Mouse (Mus musculus): ENCODE results near the gene Ppp1r18. TPM values are rescaled to one million over a fixed set of nuclear protein-coding genes. Genes with fewer than 3 reads are reported as not detected.

Ppp1r18 gene
- 29.5 and 38.9 TPM in 2 replicates for total RNA-seq (2014; rRNA removed)
- polyA plus RNA-seq (2015; fragmentation: Nextera tagmentation; extraction: Ambion mirVana), result 22.3 and 23.3 TPM in 2 replicates

- WGBS, result under 1% methylated on average over 43 of the region's 48 CpGs
- peaks cover 29% of the 10 kb centered on the region for H3K4me1 ChIP-seq (ENCODE audit: insufficient read depth)
Observed at GRCm38 (mm10) chr17:35865481-35866280, at the start of gene Ppp1r18. Ppp1r18 (plus strand) TSS chr17:35865593.

DNA sequence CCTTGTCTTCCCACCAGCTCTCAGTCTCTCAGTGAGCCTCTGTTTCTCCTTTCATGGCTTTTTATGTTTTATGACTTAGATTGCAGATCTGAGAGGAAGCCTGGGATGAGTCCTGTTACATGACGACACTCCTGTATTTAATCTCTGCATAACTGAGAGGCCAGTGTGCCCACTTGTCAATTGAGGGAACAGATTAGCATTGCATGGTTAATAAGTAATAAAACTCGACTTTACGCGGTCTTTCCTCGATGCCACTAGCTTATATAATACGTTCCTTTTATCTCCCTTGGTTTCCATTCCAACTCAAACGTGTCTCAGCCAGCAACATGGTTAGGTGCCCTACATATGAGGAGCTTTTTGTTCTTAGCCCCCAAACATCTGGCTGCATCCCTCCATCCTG is 49.6 kb upstream of the Ppp1r18 start:
- no peaks in the 10 kb centered on the region for H3K36me3 ChIP-seq (ENCODE audit: insufficient read depth)
- 71% methylated on average over 7 of the region's 7 CpGs for WGBS
- no peak for DNase-seq

More at GRCm38 (mm10) chr17:35865481-35866280, at the start of gene Ppp1r18:
- peak; percentile 36 for ATAC-seq
- TF ChIP-seq CTCF (IDR thresholded peaks at IDR 0.05; ENCODE audit: low read depth), result no peak
- no peaks in the 10 kb centered on the region for H3K9me3 ChIP-seq (ENCODE audit: low read length)
- H3K27me3 ChIP-seq (ENCODE audit: insufficient read depth, low read length), result no peaks in the 10 kb centered on the region
- H3K27ac ChIP-seq (ENCODE audit: low read depth, low read length), result peak within 1 kb of the TSS; percentile 83
- peak within 1 kb of the TSS; percentile 56 for H3K4me2 ChIP-seq (ENCODE audit: low read depth)
- H3K36me3 ChIP-seq (ENCODE audit: insufficient read depth), result no peaks in the 10 kb centered on the region
- H3K4me3 ChIP-seq (ENCODE audit: low read depth, low read length), result peak within 1 kb of the TSS; percentile 70
- H3K9ac ChIP-seq, result peak within 1 kb of the TSS; percentile 61
- DNase-seq, result peak; percentile 80

GRCm38 (mm10) chr17:35816686-35817085 is 48.7 kb upstream of the Ppp1r18 start:
- Histone ChIP-seq H3K9me3 (ENCODE audit: low read length) (no peaks in the 10 kb centered on the region), H3K36me3 (ENCODE audit: insufficient read depth) (no peaks in the 10 kb centered on the region), H3K4me2 (ENCODE audit: low read depth) (no peak overlapping the region), H3K4me1 (ENCODE audit: insufficient read depth) (no peaks in the 10 kb centered on the region), H3K27ac (ENCODE audit: low read depth, low read length) (no peak overlapping the region), H3K4me3 (ENCODE audit: low read depth, low read length) (no peak overlapping the region), H3K9ac (no peak overlapping the region), H3K27me3 (ENCODE audit: insufficient read depth, low read length) (no peaks in the 10 kb centered on the region)
- ATAC-seq (no peak), DNase-seq (no peak)
- 45% methylated on average over 10 of the region's 14 CpGs for WGBS
- no peak for TF ChIP-seq CTCF (IDR thresholded peaks at IDR 0.05; ENCODE audit: low read depth)

More for the DNA sequence above, 49.6 kb upstream of the Ppp1r18 start:
- H3K9ac ChIP-seq, result no peak overlapping the region
- no peak overlapping the region for H3K4me3 ChIP-seq (ENCODE audit: low read depth, low read length)
- no peaks in the 10 kb centered on the region for H3K9me3 ChIP-seq (ENCODE audit: low read length)
- ATAC-seq, result no peak
- TF ChIP-seq CTCF (IDR thresholded peaks at IDR 0.05; ENCODE audit: low read depth), result no peak
- H3K4me2 ChIP-seq (ENCODE audit: low read depth), result no peak overlapping the region
- H3K4me1 ChIP-seq (ENCODE audit: insufficient read depth), result no peaks in the 10 kb centered on the region
- H3K27me3 ChIP-seq (ENCODE audit: insufficient read depth, low read length), result no peaks in the 10 kb centered on the region
- H3K27ac ChIP-seq (ENCODE audit: low read depth, low read length), result no peak overlapping the region

DNA sequence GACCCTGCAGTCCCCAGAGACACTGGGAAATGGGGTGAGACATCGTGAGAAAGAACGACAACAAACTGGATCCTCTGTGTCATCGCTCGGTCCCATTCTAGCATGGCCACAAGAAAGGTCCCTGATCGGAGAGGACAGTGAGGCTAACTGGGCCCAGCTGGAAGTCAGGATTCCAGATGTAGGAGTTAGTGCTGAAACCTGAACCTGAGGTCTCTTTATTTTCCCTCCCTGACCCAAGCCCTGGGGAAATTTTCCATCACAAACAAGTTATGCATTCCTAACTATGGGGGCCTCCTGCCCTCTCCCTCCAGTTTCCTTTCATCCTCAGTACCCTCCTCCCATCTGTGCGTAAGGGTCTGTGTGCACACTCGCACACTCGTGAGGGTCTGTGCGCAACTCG is 48.2 kb upstream of the Ppp1r18 start:
- H3K4me1 ChIP-seq (ENCODE audit: insufficient read depth), result peaks cover 4% of the 10 kb centered on the region; the same call in 1 of the 2 replicates
- H3K4me2 ChIP-seq (ENCODE audit: low read depth), result no peak overlapping the region
- no peak for DNase-seq
- 63% methylated on average over 10 of the region's 10 CpGs for WGBS
- H3K9ac ChIP-seq, result no peak overlapping the region
- no peaks in the 10 kb centered on the region for H3K9me3 ChIP-seq (ENCODE audit: low read length)
- TF ChIP-seq CTCF (IDR thresholded peaks at IDR 0.05; ENCODE audit: low read depth), result no peak
- no peak overlapping the region for H3K4me3 ChIP-seq (ENCODE audit: low read depth, low read length)
- no peaks in the 10 kb centered on the region for H3K27me3 ChIP-seq (ENCODE audit: insufficient read depth, low read length)
- no peaks in the 10 kb centered on the region for H3K36me3 ChIP-seq (ENCODE audit: insufficient read depth)
- no peak for ATAC-seq
- H3K27ac ChIP-seq (ENCODE audit: low read depth, low read length), result no peak overlapping the region

GRCm38 (mm10) chr17:35820111-35820510 is 45.3 kb upstream of the Ppp1r18 start:
- Histone ChIP-seq H3K27me3 (ENCODE audit: insufficient read depth, low read length) (no peaks in the 10 kb centered on the region), H3K4me2 (ENCODE audit: low read depth) (no peak overlapping the region), H3K9me3 (ENCODE audit: low read length) (no peaks in the 10 kb centered on the region), H3K9ac (no peak overlapping the region), H3K4me3 (ENCODE audit: low read depth, low read length) (no peak overlapping the region), H3K27ac (ENCODE audit: low read depth, low read length) (no peak overlapping the region), H3K36me3 (ENCODE audit: insufficient read depth) (no peaks in the 10 kb centered on the region), H3K4me1 (ENCODE audit: insufficient read depth) (peaks cover 14% of the 10 kb centered on the region)
- DNase-seq, result no peak
- no peak for TF ChIP-seq CTCF (IDR thresholded peaks at IDR 0.05; ENCODE audit: low read depth)
- ATAC-seq, result no peak
- WGBS, result 81% methylated on average over 5 of the region's 5 CpGs

DNA sequence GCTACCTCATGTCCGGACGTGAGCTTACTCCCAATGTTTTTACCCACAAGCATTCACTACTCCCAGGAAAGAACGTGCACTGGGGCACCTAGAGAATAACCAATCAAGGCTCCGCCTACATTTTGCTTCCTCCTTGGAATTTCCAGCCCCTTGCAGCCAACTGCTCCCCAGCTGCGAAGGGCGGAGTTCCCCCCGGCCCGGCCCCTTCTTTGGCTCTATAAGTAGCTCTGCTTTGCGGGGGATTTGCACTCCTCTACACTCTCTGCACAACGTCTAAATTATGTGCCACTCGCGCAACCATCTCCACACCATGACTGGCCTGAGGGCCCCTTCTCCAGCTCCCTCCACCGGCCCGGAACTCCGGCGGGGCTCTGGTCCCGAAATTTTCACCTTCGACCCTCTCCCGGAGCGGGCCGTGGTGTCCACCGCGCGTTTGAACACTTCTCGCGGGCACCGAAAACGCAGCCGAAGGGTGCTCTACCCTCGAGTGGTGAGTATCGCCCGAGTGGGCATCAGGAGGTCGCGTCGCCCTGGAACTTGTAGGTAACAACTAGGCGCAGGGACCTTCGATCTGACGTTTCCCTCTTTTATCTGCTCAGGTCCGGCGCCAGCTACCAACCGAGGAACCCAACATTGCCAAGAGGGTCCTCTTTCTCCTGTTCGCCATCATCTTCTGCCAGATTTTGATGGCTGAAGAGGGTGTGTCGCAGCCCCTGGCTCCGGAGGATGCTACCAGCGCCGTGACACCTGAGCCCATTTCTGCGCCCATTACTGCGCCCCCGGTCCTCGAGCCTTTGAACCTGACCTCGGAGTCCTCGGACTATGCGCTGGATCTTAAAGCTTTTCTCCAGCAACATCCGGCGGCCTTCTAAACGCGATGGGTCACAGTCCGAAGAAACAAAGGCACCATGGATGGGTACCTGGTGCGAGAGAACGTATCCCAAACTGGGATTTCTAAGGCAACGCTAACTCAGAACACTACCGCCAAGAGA is 43.7 kb upstream of the Ppp1r18 start, which contains the start of gene Ier3:
Gene Ier3 (plus strand): TSS at position 246 of the 992 bp plus-strand sequence.
- Histone ChIP-seq H3K9me3 (ENCODE audit: low read length) (no peaks in the 10 kb centered on the region), H3K36me3 (ENCODE audit: insufficient read depth) (peaks cover 6% of the 10 kb centered on the region), H3K27ac (ENCODE audit: low read depth, low read length) (peak within 1 kb of the TSS; percentile 46; the same call in 1 of the 2 replicates), H3K9ac (peak within 1 kb of the TSS; percentile 79), H3K27me3 (ENCODE audit: insufficient read depth, low read length) (no peaks in the 10 kb centered on the region), H3K4me3 (ENCODE audit: low read depth, low read length) (peak within 1 kb of the TSS; percentile 72), H3K4me2 (ENCODE audit: low read depth) (peak within 1 kb of the TSS; percentile 80), H3K4me1 (ENCODE audit: insufficient read depth) (peaks cover 14% of the 10 kb centered on the region)
- 3% methylated on average over 62 of the region's 62 CpGs for WGBS
- ATAC-seq (peak; percentile 19; the same call in 1 of the 2 replicates), DNase-seq (peak; percentile 65)
- no peak for TF ChIP-seq CTCF (IDR thresholded peaks at IDR 0.05; ENCODE audit: low read depth)
